Mouse (Mus musculus) layer of hippocampus, postnatal 10 days (tissue): ENCODE measurements around the gene Gpr88. TPM values are rescaled to one million over a fixed set of nuclear protein-coding genes. Genes with fewer than 3 reads are reported as not detected.

Source experiments
- DNase-seq, 2 experiments: peaks; one replicate each; pipeline ENCODE4 v3.0.0; 2021; ENCODE audit warnings: low spot score in 2 of 2
- total RNA-seq, 2 experiments: library from RNA; stranded (reverse); gene quantifications; 2 replicates each; pipeline ENCODE4 v1.2.3; 2021

The Gpr88 gene
- total RNA-seq, 2 experiments from 2014 or later: 4.3 to 4.5 TPM

GRCm38 (mm10) chr3:116203942-116204341 is 49.4 kb downstream of the Gpr88 start:
- DNase-seq: no peak

GRCm38 (mm10) chr3:116200060-116200459 is 53.2 kb downstream of the Gpr88 start:
- DNase-seq: no peak

Other genes starting within 250 kb of the Gpr88 start
- gene Slc30a7, start 246.1 kb downstream of the Gpr88 start, total RNA-seq: 10 to 100 TPM; 24.0 to 30.6 TPM
- 10 to 100 TPM; 48.6 to 48.8 TPM for gene Extl2, start 246.0 kb downstream of the Gpr88 start, total RNA-seq
- 10 to 100 TPM; 50.3 to 51.7 TPM for gene Vcam1, start 123.8 kb downstream of the Gpr88 start, total RNA-seq
- gene Cdc14a, start 170.5 kb upstream of the Gpr88 start, total RNA-seq: 1 to 10 TPM; 5.2 to 7.6 TPM